Mouse (Mus musculus): ENCODE results near the gene Lrrc25. TPM values are rescaled to one million over a fixed set of nuclear protein-coding genes. Genes with fewer than 3 reads are reported as not detected.

Lrrc25 gene
- total and polyA plus RNA-seq, 2 experiments from 2014 or later = 0.74 to 2.2 TPM

DNA sequence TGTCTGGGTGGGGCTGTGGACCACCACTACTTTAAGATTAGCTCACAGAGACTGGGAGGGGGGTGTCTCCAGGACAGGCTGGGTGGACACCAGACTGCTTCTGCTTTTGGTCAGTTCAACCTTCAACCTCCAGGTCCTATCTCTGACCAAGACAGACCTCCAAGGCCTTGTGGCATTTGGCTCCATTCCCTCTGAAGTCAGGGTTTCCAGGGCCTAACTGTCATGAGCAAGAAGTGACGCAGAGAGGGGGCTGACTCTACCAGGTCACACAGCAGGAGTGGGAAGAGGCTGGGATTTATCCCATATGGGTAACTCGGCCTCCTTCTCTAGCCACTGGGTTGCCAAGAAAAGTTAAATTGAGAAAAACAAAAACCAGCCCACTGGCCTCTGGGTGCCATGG, 41.8 kb downstream of the Lrrc25 start:
- ATAC-seq (ENCODE audit: low FRiP score) = no peak
- no peak overlapping the region for H3K9ac ChIP-seq (replicated peaks; ENCODE audit: low read length, poor library complexity, severe bottlenecking)
- no peak overlapping the region for H3K4me3 ChIP-seq (ENCODE audit: low read depth, low read length)
- H3K36me3 ChIP-seq (ENCODE audit: insufficient read depth, low read length) = peaks cover 12% of the 10 kb centered on the region; the same call in 1 of the 2 replicates
- no peak for DNase-seq (ENCODE audit: low spot score)
- H3K4me2 ChIP-seq (ENCODE audit: low read depth, low read length, poor library complexity, severe bottlenecking) = peak overlapping the region; percentile 92; the same call in 1 of the 2 replicates
- no peaks in the 10 kb centered on the region for H3K9me3 ChIP-seq (ENCODE audit: low read length)
- peaks cover 4% of the 10 kb centered on the region; the same call in 1 of the 2 replicates for H3K4me1 ChIP-seq (ENCODE audit: insufficient read depth, low read length)
- TF ChIP-seq CTCF (IDR thresholded peaks at IDR 0.05) = no peak
- WGBS = 63% methylated on average over 2 of the region's 2 CpGs
- H3K27ac ChIP-seq (ENCODE audit: low read depth, low read length) = peak overlapping the region; percentile 18; the same call in 1 of the 2 replicates
- no peaks in the 10 kb centered on the region for H3K27me3 ChIP-seq (ENCODE audit: insufficient read depth, low read length)

DNA sequence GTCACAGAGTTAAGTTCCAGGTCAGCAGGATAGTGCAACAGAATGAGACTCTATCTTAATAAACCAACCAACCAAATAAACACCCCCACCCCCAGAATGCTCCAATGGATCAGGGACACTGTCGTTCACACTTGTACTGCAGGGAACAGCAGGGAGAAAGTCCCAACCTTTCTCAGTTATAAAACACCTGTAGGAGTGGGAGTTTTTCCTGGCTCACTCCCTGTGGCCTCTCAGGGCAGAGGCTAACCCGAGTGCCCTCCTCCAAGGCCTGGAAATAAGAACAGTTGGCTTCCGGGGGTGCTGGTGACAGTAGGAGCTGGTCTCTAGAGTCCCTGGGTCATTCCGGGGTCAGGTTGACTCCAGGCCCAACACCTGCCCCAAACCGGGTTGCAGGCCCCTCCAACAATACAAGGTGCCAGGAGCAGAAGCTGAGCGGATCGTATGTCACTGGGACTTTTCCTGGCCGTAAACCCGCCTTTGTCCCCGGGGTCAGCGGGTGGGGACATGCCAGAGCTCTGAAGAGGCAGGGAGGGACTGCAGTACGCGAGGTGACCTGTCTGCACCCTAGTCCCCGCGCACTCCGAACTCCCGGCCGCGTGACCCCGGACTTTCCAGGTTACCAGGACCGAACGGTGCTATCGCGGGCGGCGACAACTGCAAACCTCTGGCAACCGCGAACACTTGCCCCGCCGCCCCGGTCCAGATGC, 43.1 kb downstream of the Lrrc25 start:
- DNase-seq (ENCODE audit: low spot score) (no peak), ATAC-seq (ENCODE audit: low FRiP score) (peak; percentile 38)
- Histone ChIP-seq H3K9ac (replicated peaks; ENCODE audit: low read length, poor library complexity, severe bottlenecking) (peak overlapping the region; percentile 75), H3K4me1 (ENCODE audit: insufficient read depth, low read length) (peaks cover 4% of the 10 kb centered on the region; the same call in 1 of the 2 replicates), H3K27ac (ENCODE audit: low read depth, low read length) (peak overlapping the region; percentile 43; the same call in 1 of the 2 replicates), H3K9me3 (ENCODE audit: low read length) (no peaks in the 10 kb centered on the region), H3K27me3 (ENCODE audit: insufficient read depth, low read length) (no peaks in the 10 kb centered on the region), H3K4me3 (ENCODE audit: low read depth, low read length) (peak overlapping the region; percentile 64), H3K36me3 (ENCODE audit: insufficient read depth, low read length) (peaks cover 12% of the 10 kb centered on the region; the same call in 1 of the 2 replicates), H3K4me2 (ENCODE audit: low read depth, low read length, poor library complexity, severe bottlenecking) (peak overlapping the region; percentile 92)
- no peak for TF ChIP-seq CTCF (IDR thresholded peaks at IDR 0.05)
- 2% methylated on average over 31 of the region's 31 CpGs for WGBS

DNA sequence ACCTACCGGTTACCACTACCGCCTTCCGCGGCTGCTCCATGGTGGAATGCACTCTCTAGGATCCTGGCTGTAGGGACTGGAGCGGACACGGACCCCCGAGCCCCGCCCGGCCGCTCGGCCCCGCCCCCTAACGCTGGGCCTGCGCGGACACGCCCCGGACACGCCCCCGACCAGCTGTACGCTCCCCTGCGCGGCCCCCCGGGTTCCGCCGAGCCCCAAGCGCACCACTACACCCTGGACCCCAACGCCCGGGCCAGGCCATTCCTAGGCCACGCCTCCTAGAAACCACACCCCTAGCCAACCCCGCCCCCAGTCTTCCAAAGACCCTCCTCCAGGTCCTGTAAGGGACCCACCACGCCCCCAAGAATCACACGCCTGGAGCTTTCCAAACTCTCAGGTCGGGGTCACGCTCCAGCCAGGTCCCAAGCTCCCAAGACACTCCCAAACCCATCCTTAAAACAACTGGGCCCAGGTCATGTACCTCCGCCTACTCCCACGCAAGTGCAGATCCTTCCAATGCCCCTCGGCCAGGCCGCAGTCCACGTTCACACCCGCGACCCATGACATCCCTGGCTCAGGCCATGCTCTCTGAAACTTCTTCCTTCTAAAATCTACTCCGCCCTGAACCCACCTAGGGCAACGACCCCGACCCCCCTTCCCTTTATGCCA, 43.8 kb downstream of the Lrrc25 start:
- DNase-seq (ENCODE audit: low spot score) (peak; percentile 76), ATAC-seq (ENCODE audit: low FRiP score) (peak; percentile 87)
- 2% methylated on average over 41 of the region's 44 CpGs for WGBS
- Histone ChIP-seq H3K4me3 (ENCODE audit: low read depth, low read length) (peak overlapping the region; percentile 64), H3K4me2 (ENCODE audit: low read depth, low read length, poor library complexity, severe bottlenecking) (peak overlapping the region; percentile 92), H3K27me3 (ENCODE audit: insufficient read depth, low read length) (no peaks in the 10 kb centered on the region), H3K9me3 (ENCODE audit: low read length) (no peaks in the 10 kb centered on the region), H3K27ac (ENCODE audit: low read depth, low read length) (0 out of 2 replicates have a peak overlapping the region, but pooled peaks have one; percentile 44), H3K36me3 (ENCODE audit: insufficient read depth, low read length) (peaks cover 9% of the 10 kb centered on the region; the same call in 1 of the 2 replicates), H3K4me1 (ENCODE audit: insufficient read depth, low read length) (peaks cover 4% of the 10 kb centered on the region; the same call in 1 of the 2 replicates), H3K9ac (replicated peaks; ENCODE audit: low read length, poor library complexity, severe bottlenecking) (peak overlapping the region; percentile 75)
- TF ChIP-seq CTCF (IDR thresholded peaks at IDR 0.05) = no peak

DNA sequence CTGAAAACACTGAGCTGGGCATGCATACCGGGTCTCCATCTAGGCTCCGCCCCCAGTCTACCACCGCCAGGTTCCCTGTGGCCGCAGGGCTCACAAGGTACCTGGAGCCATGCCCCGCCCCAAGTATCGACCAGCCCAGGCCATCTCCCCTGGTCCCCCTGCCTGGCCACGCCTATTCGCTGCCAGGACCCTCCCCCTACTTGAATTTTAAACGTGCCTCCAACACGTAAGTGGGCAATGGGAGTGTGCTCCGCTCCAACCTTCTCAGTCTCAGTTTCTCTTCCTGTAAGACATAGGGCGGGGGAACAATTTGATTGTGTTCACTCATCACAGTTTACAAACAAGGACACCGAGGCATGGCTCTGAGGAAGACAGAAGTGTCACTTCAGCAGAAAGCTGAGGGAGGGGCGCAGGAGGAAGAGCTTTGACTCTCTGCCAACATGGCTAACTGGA, 44.3 kb downstream of the Lrrc25 start, which contains the start of gene Pgpep1:
Gene Pgpep1 (minus strand): TSS at position 116 of the 453 bp plus-strand sequence.
- no peak for TF ChIP-seq CTCF (IDR thresholded peaks at IDR 0.05)
- H3K9me3 ChIP-seq (ENCODE audit: low read length) = no peaks in the 10 kb centered on the region
- DNase-seq (ENCODE audit: low spot score) = peak; percentile 33
- peak within 1 kb of the TSS; percentile 44; the same call in 1 of the 2 replicates for H3K27ac ChIP-seq (ENCODE audit: low read depth, low read length)
- peak within 1 kb of the TSS; percentile 92 for H3K4me2 ChIP-seq (ENCODE audit: low read depth, low read length, poor library complexity, severe bottlenecking)
- peaks cover 4% of the 10 kb centered on the region; the same call in 1 of the 2 replicates for H3K4me1 ChIP-seq (ENCODE audit: insufficient read depth, low read length)
- H3K36me3 ChIP-seq (ENCODE audit: insufficient read depth, low read length) = peaks cover 6% of the 10 kb centered on the region; the same call in 1 of the 2 replicates
- WGBS = 5% methylated on average over 14 of the region's 14 CpGs
- peak within 1 kb of the TSS; percentile 75 for H3K9ac ChIP-seq (replicated peaks; ENCODE audit: low read length, poor library complexity, severe bottlenecking)
- peak within 1 kb of the TSS; percentile 64 for H3K4me3 ChIP-seq (ENCODE audit: low read depth, low read length)
- no peaks in the 10 kb centered on the region for H3K27me3 ChIP-seq (ENCODE audit: insufficient read depth, low read length)
- ATAC-seq (ENCODE audit: low FRiP score) = peak; percentile 55; the same call in 1 of the 2 replicates

DNA sequence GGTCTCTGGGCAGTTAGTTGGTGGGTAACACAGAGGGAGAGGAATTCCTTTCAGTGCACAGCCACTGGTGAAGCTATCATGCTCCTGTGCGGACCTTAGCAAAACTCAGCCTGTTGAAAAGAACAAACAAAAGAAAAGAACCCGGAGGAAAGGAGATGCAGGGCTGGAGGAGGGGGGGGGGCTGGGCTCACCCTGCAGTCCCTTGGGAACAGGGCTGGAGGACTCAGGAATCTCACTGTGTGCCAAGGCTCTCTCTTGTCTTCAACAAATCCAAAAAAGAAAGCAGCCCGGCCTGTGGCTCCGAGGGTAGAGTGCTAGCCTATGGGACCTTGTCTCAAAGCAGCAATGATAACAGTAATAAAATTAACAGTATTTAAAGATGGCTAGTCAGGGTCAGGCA, 47.7 kb downstream of the Lrrc25 start:
- Histone ChIP-seq H3K4me1 (ENCODE audit: insufficient read depth, low read length) (peaks cover 2% of the 10 kb centered on the region; the same call in 1 of the 2 replicates), H3K36me3 (ENCODE audit: insufficient read depth, low read length) (no peaks in the 10 kb centered on the region), H3K27ac (ENCODE audit: low read depth, low read length) (0 out of 2 replicates have a peak overlapping the region, but pooled peaks have one; percentile 18), H3K9me3 (ENCODE audit: low read length) (no peaks in the 10 kb centered on the region), H3K27me3 (ENCODE audit: insufficient read depth, low read length) (no peaks in the 10 kb centered on the region), H3K4me2 (ENCODE audit: low read depth, low read length, poor library complexity, severe bottlenecking) (no peak overlapping the region), H3K9ac (replicated peaks; ENCODE audit: low read length, poor library complexity, severe bottlenecking) (no peak overlapping the region), H3K4me3 (ENCODE audit: low read depth, low read length) (no peak overlapping the region)
- no peak for TF ChIP-seq CTCF (IDR thresholded peaks at IDR 0.05)
- no peak for ATAC-seq (ENCODE audit: low FRiP score)
- DNase-seq (ENCODE audit: low spot score) = peak; percentile 72
- WGBS = 29% methylated on average over 4 of the region's 4 CpGs
